Mouse (Mus musculus): Measurements from ENCODE around the gene Enkd1. TPM values are rescaled to one million over a fixed set of nuclear protein-coding genes. Genes with fewer than 3 reads are reported as not detected.

Gene Enkd1
- polyA plus RNA-seq, 1 experiment from 2014 or later = 18.0 TPM

DNA sequence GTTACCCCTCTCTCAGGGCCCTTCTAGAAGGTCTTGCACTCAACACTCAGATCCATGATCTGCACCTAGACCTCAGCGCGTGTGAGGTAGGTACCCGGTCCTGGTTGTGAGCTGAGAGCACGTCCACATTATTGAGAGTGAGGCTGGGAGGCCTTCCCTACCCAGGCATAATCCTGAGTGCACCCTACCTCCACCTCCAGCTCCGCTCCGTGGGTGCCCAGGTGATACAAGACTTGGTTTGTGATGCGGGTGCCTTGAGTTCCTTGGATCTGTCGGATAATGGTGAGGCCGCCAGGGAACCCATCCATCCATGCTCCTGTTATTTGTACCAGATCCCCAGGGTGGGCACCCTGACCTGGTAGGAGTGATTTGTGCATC is 18.0 kb downstream of the Enkd1 start:
- peaks cover 15% of the 10 kb centered on the region for H3K4me1 ChIP-seq
- 87% methylated on average over 9 of the region's 9 CpGs for WGBS
- H3K9me3 ChIP-seq = no peaks in the 10 kb centered on the region
- peaks cover 3% of the 10 kb centered on the region; the same call in 1 of the 2 replicates for H3K27me3 ChIP-seq (replicated peaks)
- H3K9ac ChIP-seq = no peak overlapping the region
- no peaks in the 10 kb centered on the region for H3K36me3 ChIP-seq
- no peak for ATAC-seq (ENCODE audit: insufficient read depth, low FRiP score, low read depth)
- no peak overlapping the region for H3K4me3 ChIP-seq (replicated peaks)
- H3K27ac ChIP-seq = no peak overlapping the region
- H3K4me2 ChIP-seq = no peak overlapping the region

DNA sequence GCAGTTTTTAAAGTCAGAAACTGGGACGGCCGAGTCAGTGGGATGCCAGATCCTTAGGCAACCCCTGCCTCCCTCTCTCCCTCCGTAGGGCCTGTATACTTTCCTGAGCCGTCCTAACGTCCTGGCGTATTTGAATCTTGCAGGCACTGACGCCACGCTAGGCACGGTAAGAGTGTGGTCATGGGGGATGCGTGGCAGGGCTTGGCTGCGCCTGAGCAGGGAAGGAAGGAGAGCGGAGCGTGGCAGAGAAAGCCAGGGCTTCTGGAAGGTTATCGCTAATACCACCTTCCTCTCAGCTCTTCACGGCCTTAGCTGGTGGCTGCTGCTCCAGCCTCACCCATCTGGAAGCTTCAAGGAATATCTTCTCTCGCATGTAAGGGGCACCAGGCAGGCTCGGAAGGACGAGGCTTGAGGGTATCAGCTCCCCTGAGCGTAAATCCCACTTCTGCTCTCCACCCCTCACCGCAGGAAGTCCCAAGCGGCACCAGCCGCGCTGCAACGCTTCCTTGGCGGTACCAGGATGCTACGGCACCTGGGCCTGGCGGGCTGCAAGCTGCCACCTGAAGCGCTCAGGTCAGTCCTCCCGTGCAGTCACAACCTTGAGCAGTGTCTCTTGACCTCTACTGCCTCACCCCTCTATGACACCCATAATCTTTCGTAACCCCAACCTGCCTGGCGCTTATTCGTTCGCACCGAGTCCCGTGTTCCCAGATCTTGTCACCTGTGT is 18.6 kb downstream of the Enkd1 start:
- Histone ChIP-seq H3K27ac (no peak overlapping the region), H3K4me3 (replicated peaks) (no peak overlapping the region), H3K9ac (no peak overlapping the region), H3K4me1 (peaks cover 13% of the 10 kb centered on the region), H3K4me2 (no peak overlapping the region), H3K9me3 (no peaks in the 10 kb centered on the region), H3K36me3 (no peaks in the 10 kb centered on the region), H3K27me3 (replicated peaks) (peaks cover 1% of the 10 kb centered on the region; the same call in 1 of the 2 replicates)
- 65% methylated on average over 35 of the region's 35 CpGs for WGBS
- no peak for ATAC-seq (ENCODE audit: insufficient read depth, low FRiP score, low read depth)

DNA sequence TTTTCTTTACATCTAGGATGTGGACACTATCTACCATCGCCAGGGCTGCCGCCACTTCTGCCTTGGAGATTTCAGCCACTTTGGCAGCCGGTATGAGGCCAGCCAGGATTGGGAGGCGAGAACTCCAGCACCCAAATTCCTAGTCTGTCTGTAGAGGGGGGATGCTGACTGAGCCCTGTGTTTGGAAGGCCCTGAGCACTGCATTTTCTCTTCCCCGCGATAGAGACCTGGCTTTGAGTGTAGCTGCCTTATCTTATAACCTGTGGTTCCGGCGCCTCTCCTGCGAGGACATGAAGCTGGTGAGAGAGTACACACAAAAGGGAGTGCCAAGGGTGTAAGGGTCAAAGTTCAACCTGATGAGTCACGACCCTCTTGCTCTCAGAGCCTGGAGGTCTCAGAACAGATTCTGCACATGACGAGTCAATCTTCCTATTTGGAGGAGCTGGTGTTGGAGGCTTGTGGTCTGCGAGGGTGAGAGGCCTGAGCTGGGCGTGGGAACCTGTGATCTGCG is 19.7 kb downstream of the Enkd1 start:
- Histone ChIP-seq H3K27me3 (replicated peaks) (no peaks in the 10 kb centered on the region), H3K4me1 (peaks cover 7% of the 10 kb centered on the region), H3K9ac (no peak overlapping the region), H3K27ac (no peak overlapping the region), H3K4me3 (replicated peaks) (no peak overlapping the region), H3K36me3 (peaks cover 8% of the 10 kb centered on the region; the same call in 1 of the 2 replicates), H3K9me3 (no peaks in the 10 kb centered on the region), H3K4me2 (no peak overlapping the region)
- ATAC-seq (ENCODE audit: insufficient read depth, low FRiP score, low read depth) = no peak
- WGBS = 49% methylated on average over 14 of the region's 14 CpGs

DNA sequence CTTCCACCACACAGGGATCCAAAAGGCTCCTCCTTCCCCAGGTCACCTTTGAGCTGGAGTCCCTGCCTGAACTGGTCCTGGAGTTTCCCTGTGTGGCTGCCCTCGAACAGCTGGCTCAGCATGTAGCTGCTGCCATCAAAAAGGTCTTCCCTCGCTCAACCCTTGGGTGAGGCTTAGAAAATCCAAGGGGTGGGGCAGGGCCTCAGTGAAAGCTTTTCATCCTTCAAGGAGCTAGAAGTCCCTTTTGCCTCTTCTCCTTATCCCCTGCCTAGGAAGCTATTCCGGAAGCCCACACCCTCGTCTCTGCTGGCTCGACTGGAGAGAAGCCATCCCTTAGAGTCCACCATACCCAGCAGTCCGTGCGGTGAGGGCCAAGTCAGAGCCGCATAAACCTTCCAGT is 20.5 kb downstream of the Enkd1 start:
- H3K27ac ChIP-seq = no peak overlapping the region
- no peaks in the 10 kb centered on the region for H3K9me3 ChIP-seq
- H3K36me3 ChIP-seq = peaks cover 8% of the 10 kb centered on the region
- no peak for ATAC-seq (ENCODE audit: insufficient read depth, low FRiP score, low read depth)
- H3K4me1 ChIP-seq = peaks cover 7% of the 10 kb centered on the region
- no peaks in the 10 kb centered on the region for H3K27me3 ChIP-seq (replicated peaks)
- no peak overlapping the region for H3K4me3 ChIP-seq (replicated peaks)
- H3K4me2 ChIP-seq = no peak overlapping the region
- WGBS = 68% methylated on average over 8 of the region's 8 CpGs
- no peak overlapping the region for H3K9ac ChIP-seq

DNA sequence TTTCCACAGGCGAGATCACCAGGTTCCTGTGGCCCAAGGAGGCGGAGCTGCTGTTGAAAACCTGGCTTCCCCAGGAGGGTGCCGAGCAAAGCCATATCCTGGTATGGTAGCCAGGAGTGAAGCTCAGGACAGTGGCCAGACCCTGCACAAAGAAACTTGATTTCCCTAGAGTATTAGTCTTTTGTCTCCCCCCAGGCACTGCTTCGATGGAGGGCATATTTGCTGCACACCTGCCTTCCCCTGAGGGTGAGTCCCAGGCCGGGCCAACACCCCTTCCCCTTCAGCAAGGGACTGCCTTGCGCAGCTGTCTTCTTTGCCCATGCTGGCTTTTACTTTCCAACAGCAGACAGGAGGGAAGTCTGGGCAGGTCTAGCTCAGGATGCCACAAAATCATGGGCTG is 21.5 kb downstream of the Enkd1 start:
- H3K4me2 ChIP-seq = no peak overlapping the region
- peaks cover 8% of the 10 kb centered on the region for H3K36me3 ChIP-seq
- no peak for ATAC-seq (ENCODE audit: insufficient read depth, low FRiP score, low read depth)
- H3K9me3 ChIP-seq = no peaks in the 10 kb centered on the region
- peaks cover 7% of the 10 kb centered on the region for H3K4me1 ChIP-seq
- no peak overlapping the region for H3K9ac ChIP-seq
- no peaks in the 10 kb centered on the region for H3K27me3 ChIP-seq (replicated peaks)
- 63% methylated on average over 6 of the region's 6 CpGs for WGBS
- no peak overlapping the region for H3K27ac ChIP-seq
- H3K4me3 ChIP-seq (replicated peaks) = no peak overlapping the region

DNA sequence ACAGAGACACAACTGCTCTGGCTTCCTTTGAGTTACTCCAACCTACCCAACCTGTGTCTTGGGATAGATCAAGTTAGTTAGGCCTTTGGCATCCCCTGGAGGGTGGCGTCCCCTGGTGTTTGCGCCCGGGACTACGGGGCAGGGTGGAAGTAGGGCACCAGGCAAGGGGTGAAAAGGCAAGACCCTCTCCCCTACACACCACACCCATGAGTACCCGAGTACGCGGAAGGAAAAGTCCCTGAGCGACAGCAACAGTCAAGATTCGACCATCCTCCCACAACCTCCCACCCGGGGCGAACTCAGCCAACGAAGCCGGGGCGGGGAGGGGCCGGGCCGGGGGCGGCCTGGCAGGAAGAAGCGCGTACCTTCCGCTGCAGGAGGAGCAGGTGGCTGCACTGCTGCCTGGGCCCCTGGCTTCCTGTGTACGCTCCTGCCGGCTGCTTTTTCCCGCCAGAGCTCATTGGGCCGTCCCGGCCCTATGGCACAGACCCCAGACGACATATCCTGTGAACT is 22.2 kb downstream of the Enkd1 start, which contains the start of gene Carmil2:
Gene Carmil2 (plus strand): TSS at position 479 of the 513 bp plus-strand sequence.
- Histone ChIP-seq H3K27ac (no peak within 1 kb of the TSS), H3K9me3 (no peaks in the 10 kb centered on the region), H3K9ac (no peak within 1 kb of the TSS), H3K4me2 (peak within 1 kb of the TSS; percentile 46), H3K36me3 (peaks cover 15% of the 10 kb centered on the region), H3K4me1 (peaks cover 7% of the 10 kb centered on the region), H3K27me3 (replicated peaks) (no peaks in the 10 kb centered on the region), H3K4me3 (replicated peaks) (peak within 1 kb of the TSS; percentile 17; the same call in 1 of the 2 replicates)
- peak; percentile 37; the same call in 1 of the 2 replicates for ATAC-seq (ENCODE audit: insufficient read depth, low FRiP score, low read depth)
- 4% methylated on average over 25 of the region's 26 CpGs for WGBS

DNA sequence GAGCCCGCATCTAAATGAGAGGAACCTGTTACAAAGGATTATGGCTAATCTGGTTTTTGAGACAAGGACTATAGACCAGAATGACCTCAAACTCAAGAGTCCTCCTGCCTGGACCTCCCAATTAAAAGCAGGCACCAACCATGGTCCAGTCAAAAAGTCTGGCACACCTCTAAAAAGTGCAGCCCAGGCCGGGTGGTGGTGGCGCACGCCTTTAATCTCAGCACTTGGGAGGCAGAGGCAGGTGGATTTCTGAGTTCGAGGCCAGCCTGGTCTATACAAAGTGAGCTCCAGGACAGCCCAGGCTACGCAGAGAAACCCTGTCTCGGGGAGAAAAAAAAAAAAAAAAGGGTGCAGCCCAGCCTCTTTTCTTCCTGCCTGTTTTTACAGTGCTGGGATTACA is 22.7 kb downstream of the Enkd1 start:
- Histone ChIP-seq H3K4me2 (peak overlapping the region; percentile 46; the same call in 1 of the 2 replicates), H3K9me3 (no peaks in the 10 kb centered on the region), H3K27me3 (replicated peaks) (no peaks in the 10 kb centered on the region), H3K36me3 (peaks cover 20% of the 10 kb centered on the region), H3K9ac (no peak overlapping the region), H3K4me3 (replicated peaks) (no peak overlapping the region), H3K4me1 (peaks cover 7% of the 10 kb centered on the region), H3K27ac (no peak overlapping the region)
- WGBS = 69% methylated on average over 7 of the region's 7 CpGs
- ATAC-seq (ENCODE audit: insufficient read depth, low FRiP score, low read depth) = no peak

DNA sequence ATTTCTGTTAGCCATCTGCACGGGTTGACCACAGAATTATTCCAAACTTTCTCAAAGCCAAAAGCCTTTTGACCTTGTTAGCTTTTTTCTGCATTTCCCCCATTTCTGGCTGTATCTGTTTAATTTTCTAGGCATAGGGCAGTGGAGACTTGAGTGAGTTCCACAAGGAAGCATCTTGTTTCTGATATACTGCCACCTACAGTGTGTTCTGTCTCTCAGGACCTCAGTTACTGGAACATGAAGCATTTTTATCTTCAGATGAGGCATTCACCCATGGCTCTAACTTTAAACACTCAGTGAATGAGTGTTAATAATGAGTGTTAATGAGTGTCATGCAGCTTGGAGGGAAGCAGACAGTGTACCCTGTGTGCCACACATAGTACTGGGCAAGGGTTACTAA is 30.1 kb downstream of the Enkd1 start:
- H3K4me2 ChIP-seq = no peak overlapping the region
- 79% methylated on average over 1 of the region's 1 CpGs for WGBS
- no peaks in the 10 kb centered on the region for H3K27me3 ChIP-seq (replicated peaks)
- peaks cover 51% of the 10 kb centered on the region for H3K36me3 ChIP-seq
- no peak for ATAC-seq (ENCODE audit: insufficient read depth, low FRiP score, low read depth)
- no peak overlapping the region for H3K27ac ChIP-seq
- H3K9ac ChIP-seq = no peak overlapping the region
- no peaks in the 10 kb centered on the region for H3K4me1 ChIP-seq
- no peaks in the 10 kb centered on the region for H3K9me3 ChIP-seq
- H3K4me3 ChIP-seq (replicated peaks) = no peak overlapping the region

DNA sequence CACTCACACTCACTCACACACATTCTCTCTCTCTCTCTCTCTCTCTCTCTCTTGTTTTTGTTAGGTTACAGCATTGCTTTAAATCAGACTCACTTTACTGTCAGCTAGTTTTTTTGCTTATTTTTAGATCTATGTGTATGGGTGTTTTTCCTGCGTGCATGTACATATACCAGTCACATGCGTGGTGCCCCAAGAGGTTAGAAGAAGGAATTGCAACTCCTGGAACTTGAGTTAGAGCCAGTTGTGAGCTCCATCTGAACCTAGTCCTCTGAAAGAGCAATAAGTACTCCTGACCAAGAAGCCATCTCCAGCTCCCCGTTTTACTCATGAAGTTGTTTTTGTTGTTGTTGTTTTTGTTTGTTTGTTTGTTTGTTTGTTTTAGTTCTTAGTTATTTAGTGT is 46.8 kb downstream of the Enkd1 start:
- WGBS = 77% methylated on average over 3 of the region's 3 CpGs
- Histone ChIP-seq H3K9me3 (no peaks in the 10 kb centered on the region), H3K9ac (no peak overlapping the region), H3K4me3 (replicated peaks) (no peak overlapping the region), H3K27me3 (replicated peaks) (no peaks in the 10 kb centered on the region), H3K4me2 (no peak overlapping the region), H3K36me3 (peaks cover 19% of the 10 kb centered on the region), H3K4me1 (no peaks in the 10 kb centered on the region), H3K27ac (no peak overlapping the region)
- ATAC-seq (ENCODE audit: insufficient read depth, low FRiP score, low read depth) = no peak

DNA sequence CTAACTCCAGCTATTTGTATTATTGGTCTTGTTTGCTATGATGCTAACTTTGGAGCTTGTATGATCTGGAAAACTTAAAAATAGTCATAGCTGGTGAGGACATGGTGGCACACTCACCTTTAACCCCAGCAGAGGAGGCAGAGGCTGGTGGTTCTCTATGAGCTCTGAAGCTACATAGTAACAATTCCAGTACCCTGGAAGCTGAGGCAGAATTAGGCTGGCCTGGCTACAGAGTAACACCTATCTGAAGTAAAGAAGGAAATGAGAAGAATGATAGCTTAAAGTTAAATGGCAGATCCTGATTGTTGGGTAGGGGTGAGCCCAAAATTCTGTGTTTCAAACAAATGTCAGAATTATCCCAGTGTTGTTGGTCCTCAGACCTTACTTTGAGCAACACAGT is 50.4 kb downstream of the Enkd1 start:
- Histone ChIP-seq H3K27me3 (replicated peaks) (no peaks in the 10 kb centered on the region), H3K9ac (no peak overlapping the region), H3K4me3 (replicated peaks) (no peak overlapping the region), H3K27ac (no peak overlapping the region), H3K4me1 (no peaks in the 10 kb centered on the region), H3K36me3 (peaks cover 7% of the 10 kb centered on the region; the same call in 1 of the 2 replicates), H3K9me3 (no peaks in the 10 kb centered on the region), H3K4me2 (no peak overlapping the region)
- ATAC-seq (ENCODE audit: insufficient read depth, low FRiP score, low read depth) = no peak
